In the genomic region with DNA sequence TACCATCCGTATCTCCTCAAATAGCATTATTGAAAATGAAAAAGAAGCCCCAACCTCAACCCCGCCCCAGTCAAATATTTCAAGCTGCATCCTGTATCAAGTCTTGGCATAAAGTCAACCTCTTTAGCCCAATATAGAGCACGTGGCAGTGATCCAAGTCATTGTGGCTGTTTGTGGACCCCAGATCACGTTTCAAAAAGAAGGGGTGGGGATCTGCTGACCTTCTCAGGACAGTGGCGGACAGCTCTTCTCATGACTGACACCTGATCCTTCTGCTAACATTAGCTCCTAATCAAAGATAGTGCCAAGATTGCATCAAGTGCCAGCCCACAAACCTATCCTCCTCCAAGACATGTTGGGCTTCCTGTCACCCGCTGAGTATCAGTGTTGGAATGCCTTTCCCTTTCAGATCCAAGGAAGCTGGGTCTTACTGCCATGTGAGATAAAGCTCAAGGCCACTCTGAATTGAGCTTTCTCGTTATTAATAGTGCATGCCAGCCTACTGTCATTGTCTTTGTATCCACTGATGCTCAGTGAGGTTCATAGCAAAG, we compare ENCODE assay signal across 9 mouse cellular contexts. TPM values are rescaled to one million over a fixed set of nuclear protein-coding genes. Genes with fewer than 3 reads are reported as not detected.
DNase-seq lines count a peak whose midpoint lies in the region; ATAC-seq and TF ChIP-seq lines count a peak whose summit lies in the region.
"Had no signal": no experiment of that assay in that cellular context is flagged by ENCODE, and none has a peak within 500 bp of the region (broad histone marks: within the 10 kb centered on the region; RNA-seq: fewer than 3 reads in every experiment).

No protein-coding gene starts in this region.

- peak overlapping the region; percentile 4; the same call in 1 of the 2 replicates for H3K27ac ChIP-seq in intestine, embryonic 14.5 days (ENCODE audit: low read depth)
- no peak overlapping the region for H3K27ac ChIP-seq in intestine, postnatal 0 days (ENCODE audit: low read depth, low read length)
- H3K27ac ChIP-seq in heart, embryonic 13.5 days (replicated peaks), result peak overlapping the region; percentile 95
- no peak overlapping the region for H3K27ac ChIP-seq in stomach, embryonic 16.5 days (ENCODE audit: low read length)
- no peak overlapping the region for H3K27ac ChIP-seq in hindbrain, embryonic 11.5 days (ENCODE audit: low read depth, low read length)
- no peak overlapping the region for H3K27ac ChIP-seq in hindbrain, embryonic 14.5 days

- 0 out of 2 replicates have a peak, but pooled peaks have one; percentile 22 for ATAC-seq in intestine, embryonic 14.5 days (replicated peaks; ENCODE audit: low FRiP score, low TSS enrichment, low read depth)
- no peak for ATAC-seq in intestine, postnatal 0 days
- peak; percentile 51 for ATAC-seq in heart, embryonic 13.5 days (ENCODE audit: extremely low read depth, insufficient number of reproducible peaks, low FRiP score, low TSS enrichment)
- peak; percentile 30; the same call in 1 of the 2 replicates for ATAC-seq in stomach, embryonic 16.5 days (ENCODE audit: insufficient read depth, low FRiP score)
- ATAC-seq in hindbrain, embryonic 11.5 days (ENCODE audit: low FRiP score), result no peak
- no peak for ATAC-seq in hindbrain, embryonic 14.5 days (ENCODE audit: low FRiP score)

- WGBS in intestine, embryonic 14.5 days, result 45% methylated on average over 7 of the region's 7 CpGs
- 48% methylated on average over 7 of the region's 7 CpGs for WGBS in intestine, postnatal 0 days
- WGBS in heart, embryonic 13.5 days, result 14% methylated on average over 7 of the region's 7 CpGs
- 42% methylated on average over 7 of the region's 7 CpGs for WGBS in stomach, embryonic 16.5 days
- 80% methylated on average over 7 of the region's 7 CpGs for WGBS in hindbrain, embryonic 11.5 days
- WGBS in hindbrain, embryonic 14.5 days, result 60% methylated on average over 7 of the region's 7 CpGs

- H3K9me3 ChIP-seq in intestine, embryonic 14.5 days (ENCODE audit: control insufficient read depth, low read length), result no peaks in the 10 kb centered on the region
- no peaks in the 10 kb centered on the region for H3K9me3 ChIP-seq in intestine, postnatal 0 days (ENCODE audit: control insufficient read depth)
- no peaks in the 10 kb centered on the region for H3K9me3 ChIP-seq in heart, embryonic 13.5 days
- no peaks in the 10 kb centered on the region for H3K9me3 ChIP-seq in stomach, embryonic 16.5 days (replicated peaks; ENCODE audit: control insufficient read depth, low read length)
- H3K9me3 ChIP-seq in hindbrain, embryonic 11.5 days (ENCODE audit: control insufficient read depth, low read length), result no peaks in the 10 kb centered on the region
- no peaks in the 10 kb centered on the region for H3K9me3 ChIP-seq in hindbrain, embryonic 14.5 days (ENCODE audit: control insufficient read depth, low read length)

- no peak overlapping the region for H3K4me3 ChIP-seq in intestine, embryonic 14.5 days (ENCODE audit: low read depth, low read length)
- H3K4me3 ChIP-seq in intestine, postnatal 0 days (ENCODE audit: low read depth, low read length), result no peak overlapping the region
- no peak overlapping the region for H3K4me3 ChIP-seq in heart, embryonic 13.5 days
- H3K4me3 ChIP-seq in stomach, embryonic 16.5 days (replicated peaks; ENCODE audit: low read length), result no peak overlapping the region
- H3K4me3 ChIP-seq in hindbrain, embryonic 11.5 days (ENCODE audit: low read depth, low read length), result no peak overlapping the region
- no peak overlapping the region for H3K4me3 ChIP-seq in hindbrain, embryonic 14.5 days (replicated peaks; ENCODE audit: low read length)

- H3K4me2 ChIP-seq in intestine, embryonic 14.5 days (ENCODE audit: low read length), result no peak overlapping the region
- no peak overlapping the region for H3K4me2 ChIP-seq in intestine, postnatal 0 days (replicated peaks; ENCODE audit: low read depth)
- peak overlapping the region; percentile 25 for H3K4me2 ChIP-seq in heart, embryonic 13.5 days
- H3K4me2 ChIP-seq in stomach, embryonic 16.5 days (ENCODE audit: low read depth, low read length), result no peak overlapping the region
- no peak overlapping the region for H3K4me2 ChIP-seq in hindbrain, embryonic 11.5 days (replicated peaks; ENCODE audit: low read depth, low read length)
- no peak overlapping the region for H3K4me2 ChIP-seq in hindbrain, embryonic 14.5 days (replicated peaks)

- no peaks in the 10 kb centered on the region for H3K36me3 ChIP-seq in intestine, embryonic 14.5 days (ENCODE audit: control insufficient read depth, insufficient read depth, low read length)
- no peaks in the 10 kb centered on the region for H3K36me3 ChIP-seq in intestine, postnatal 0 days (ENCODE audit: control insufficient read depth, insufficient read depth)
- no peaks in the 10 kb centered on the region for H3K36me3 ChIP-seq in heart, embryonic 13.5 days
- no peaks in the 10 kb centered on the region for H3K36me3 ChIP-seq in stomach, embryonic 16.5 days (ENCODE audit: control insufficient read depth, insufficient read depth, low read length)
- no peaks in the 10 kb centered on the region for H3K36me3 ChIP-seq in hindbrain, embryonic 11.5 days (ENCODE audit: control insufficient read depth, insufficient read depth, low read length)
- no peaks in the 10 kb centered on the region for H3K36me3 ChIP-seq in hindbrain, embryonic 14.5 days (replicated peaks; ENCODE audit: control insufficient read depth, insufficient read depth)

- peaks cover 8% of the 10 kb centered on the region for H3K4me1 ChIP-seq in intestine, embryonic 14.5 days (replicated peaks; ENCODE audit: control insufficient read depth, insufficient read depth, low read length)
- H3K4me1 ChIP-seq in intestine, postnatal 0 days (replicated peaks; ENCODE audit: control insufficient read depth, insufficient read depth, low read length), result no peaks in the 10 kb centered on the region
- peaks cover 37% of the 10 kb centered on the region for H3K4me1 ChIP-seq in heart, embryonic 13.5 days
- H3K4me1 ChIP-seq in stomach, embryonic 16.5 days (ENCODE audit: control insufficient read depth, insufficient read depth, low read length), result peaks cover 13% of the 10 kb centered on the region; the same call in 1 of the 2 replicates
- no peaks in the 10 kb centered on the region for H3K4me1 ChIP-seq in hindbrain, embryonic 11.5 days (replicated peaks; ENCODE audit: control insufficient read depth, insufficient read depth, low read length)
- no peaks in the 10 kb centered on the region for H3K4me1 ChIP-seq in hindbrain, embryonic 14.5 days (replicated peaks; ENCODE audit: control insufficient read depth, insufficient read depth, low read length)

- H3K9ac ChIP-seq in intestine, embryonic 14.5 days (ENCODE audit: low read length), result no peak overlapping the region
- H3K9ac ChIP-seq in intestine, postnatal 0 days (ENCODE audit: low read depth, low read length), result no peak overlapping the region
- no peak overlapping the region for H3K9ac ChIP-seq in heart, embryonic 13.5 days
- no peak overlapping the region for H3K9ac ChIP-seq in stomach, embryonic 16.5 days (ENCODE audit: low read length)
- H3K9ac ChIP-seq in hindbrain, embryonic 11.5 days (ENCODE audit: low read depth, low read length), result no peak overlapping the region
- no peak overlapping the region for H3K9ac ChIP-seq in hindbrain, embryonic 14.5 days

- no peak for DNase-seq in intestine, embryonic 14.5 days (ENCODE audit: low spot score)
- DNase-seq in kidney, postnatal 36 days, result peak; percentile 47 to 58
- DNase-seq in cerebellum, adult 8-10 months, result no peak
- no peak for DNase-seq in hindbrain, embryonic 11.5 days (ENCODE audit: low spot score)
- DNase-seq in hindbrain, embryonic 14.5 days (ENCODE audit: low spot score), result no peak
- DNase-seq: embryo, embryonic 11 days had no signal

- H3K27me3 ChIP-seq in intestine, embryonic 14.5 days (replicated peaks; ENCODE audit: control insufficient read depth, insufficient read depth, low read length), result no peaks in the 10 kb centered on the region
- H3K27me3 ChIP-seq in intestine, postnatal 0 days (replicated peaks; ENCODE audit: control insufficient read depth, insufficient read depth, low read length), result no peaks in the 10 kb centered on the region
- no peaks in the 10 kb centered on the region for H3K27me3 ChIP-seq in heart, embryonic 13.5 days (replicated peaks)
- no peaks in the 10 kb centered on the region for H3K27me3 ChIP-seq in stomach, embryonic 16.5 days (ENCODE audit: control insufficient read depth, insufficient read depth, low read length)
- no peaks in the 10 kb centered on the region for H3K27me3 ChIP-seq in hindbrain, embryonic 11.5 days (ENCODE audit: control insufficient read depth, insufficient read depth, low read length)
- no peaks in the 10 kb centered on the region for H3K27me3 ChIP-seq in hindbrain, embryonic 14.5 days (ENCODE audit: control insufficient read depth, insufficient read depth, low read length)

- TF ChIP-seq CTCF in intestine, postnatal 0 days (IDR thresholded peaks at IDR 0.05; ENCODE audit: low read depth), result no peak

RNA-seq across cellular contexts. Expression of gene Otogl, which starts 18.6 kb away (rescaled TPM):
- 0.31 and 0.32 TPM in 2 replicates for polyA plus RNA-seq in intestine, embryonic 14.5 days (2014; fragmentation: Nextera tagmentation; extraction: Ambion mirVana)
- 0.04 TPM in 1 of 2 replicates, not detected in the other for polyA plus RNA-seq in intestine, postnatal 0 days (2015; fragmentation: Nextera tagmentation; extraction: Ambion mirVana)
- 0.09 and 0.11 TPM in 2 replicates for polyA plus RNA-seq in heart, embryonic 13.5 days (2015; fragmentation: Nextera tagmentation; extraction: Ambion mirVana)
- 0.04 and 0.18 TPM in 2 replicates for polyA plus RNA-seq in stomach, embryonic 16.5 days (2015; fragmentation: Nextera tagmentation; extraction: Ambion mirVana)
- 0.07 and 0.25 TPM in 2 replicates for polyA plus RNA-seq in hindbrain, embryonic 11.5 days (2014; fragmentation: Nextera tagmentation; extraction: Ambion mirVana)
- 0.05 TPM in 2 replicates for polyA plus RNA-seq in hindbrain, embryonic 14.5 days (2014; fragmentation: Nextera tagmentation; extraction: Ambion mirVana)

Comparison
In these comparisons a context has a peak if more than half of its experiments do, and no peak if none do; other contexts are left out.
1. ATAC-seq: peak in intestine, embryonic 14.5 days (single experiment), heart, embryonic 13.5 days (single experiment) and stomach, embryonic 16.5 days (single experiment); none in intestine, postnatal 0 days (single experiment), hindbrain, embryonic 11.5 days (single experiment) and hindbrain, embryonic 14.5 days (single experiment).
2. H3K27ac ChIP-seq: peak in intestine, embryonic 14.5 days (single experiment) and heart, embryonic 13.5 days (single experiment); none in intestine, postnatal 0 days (single experiment), stomach, embryonic 16.5 days (single experiment), hindbrain, embryonic 11.5 days (single experiment) and hindbrain, embryonic 14.5 days (single experiment).
3. DNase-seq: peak in kidney, postnatal 36 days (2 of 2); none in intestine, embryonic 14.5 days (single experiment), cerebellum, adult 8-10 months (single experiment), hindbrain, embryonic 11.5 days (single experiment) and hindbrain, embryonic 14.5 days (single experiment).